ENCODE assay signal across 22 mouse cellular contexts in the genomic region with DNA sequence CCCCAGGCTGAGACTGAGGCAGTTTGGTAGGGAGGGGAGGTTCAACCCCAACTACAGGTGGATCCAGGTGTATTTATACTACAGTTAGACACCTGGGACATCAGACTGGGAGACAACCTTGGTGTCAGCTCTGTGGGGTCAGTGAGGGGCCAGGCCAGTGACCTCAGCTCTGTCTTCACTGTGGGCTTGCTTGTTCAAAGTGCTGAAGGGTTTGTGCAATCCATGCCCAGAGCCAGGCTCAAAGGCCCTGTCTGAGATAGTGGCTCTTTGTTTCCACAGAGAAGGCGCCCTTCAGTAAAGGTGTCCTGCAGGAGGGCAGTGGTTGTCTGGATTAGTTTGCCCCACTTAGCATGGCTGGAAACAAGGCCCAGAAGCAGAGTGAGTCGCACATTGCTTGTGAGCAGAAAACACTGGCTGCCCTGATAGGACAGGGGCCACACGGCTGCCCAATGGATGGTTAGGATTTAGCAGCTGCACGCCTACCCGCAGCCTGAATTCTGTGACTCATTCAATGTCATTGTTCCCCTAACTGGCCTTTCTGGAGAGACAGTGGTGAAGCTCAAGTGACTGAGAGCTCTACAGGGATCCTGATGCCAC.
A peak's percentile ranks its signal among the peaks of the same experiment; 100 is the strongest.
DNase-seq lines count a peak whose midpoint lies in the region; ATAC-seq lines count a peak whose summit lies in the region.
"Had no signal": no experiment of that assay in that cellular context is flagged by ENCODE, and none has a peak within 500 bp of the region (broad histone marks: within the 10 kb centered on the region; RNA-seq: fewer than 3 reads in every experiment).

No protein-coding gene starts in this region.

- no peaks in the 10 kb centered on the region for H3K27me3 ChIP-seq in forebrain, embryonic 10.5 days (ENCODE audit: poor library complexity, severe bottlenecking)
- H3K27me3 ChIP-seq in forebrain, embryonic 15.5 days = no peaks in the 10 kb centered on the region
- H3K27me3 ChIP-seq in embryonic facial prominence, embryonic 10.5 days (replicated peaks; ENCODE audit: low read depth, poor library complexity, severe bottlenecking) = no peaks in the 10 kb centered on the region
- H3K27me3 ChIP-seq in liver, embryonic 15.5 days = no peaks in the 10 kb centered on the region
- H3K27me3 ChIP-seq: midbrain, embryonic 13.5 days had no signal

- H3K4me3 ChIP-seq in forebrain, embryonic 10.5 days = no peak overlapping the region
- H3K4me3 ChIP-seq in forebrain, embryonic 15.5 days = no peak overlapping the region
- no peak overlapping the region for H3K4me3 ChIP-seq in embryonic facial prominence, embryonic 10.5 days
- H3K4me3 ChIP-seq in liver, embryonic 15.5 days (replicated peaks) = no peak overlapping the region
- H3K4me3 ChIP-seq: embryonic facial prominence, embryonic 15.5 days; heart, embryonic 12.5 days; limb, embryonic 10.5 days; midbrain, embryonic 13.5 days had no signal

- H3K36me3 ChIP-seq in forebrain, embryonic 10.5 days (replicated peaks) = no peaks in the 10 kb centered on the region
- no peaks in the 10 kb centered on the region for H3K36me3 ChIP-seq in forebrain, embryonic 15.5 days
- no peaks in the 10 kb centered on the region for H3K36me3 ChIP-seq in embryonic facial prominence, embryonic 10.5 days (replicated peaks)
- no peaks in the 10 kb centered on the region for H3K36me3 ChIP-seq in liver, embryonic 15.5 days (replicated peaks)
- H3K36me3 ChIP-seq: embryonic facial prominence, embryonic 15.5 days; heart, embryonic 12.5 days; limb, embryonic 10.5 days; midbrain, embryonic 13.5 days had no signal

- H3K4me2 ChIP-seq in forebrain, embryonic 15.5 days (replicated peaks) = no peak overlapping the region
- H3K4me2 ChIP-seq in liver, embryonic 15.5 days = no peak overlapping the region
- H3K4me2 ChIP-seq: embryonic facial prominence, embryonic 15.5 days; heart, embryonic 12.5 days; midbrain, embryonic 13.5 days had no signal

- no peaks in the 10 kb centered on the region for H3K9me3 ChIP-seq in forebrain, embryonic 10.5 days
- no peaks in the 10 kb centered on the region for H3K9me3 ChIP-seq in forebrain, embryonic 15.5 days
- no peaks in the 10 kb centered on the region for H3K9me3 ChIP-seq in embryonic facial prominence, embryonic 10.5 days
- H3K9me3 ChIP-seq in liver, embryonic 15.5 days (replicated peaks) = no peaks in the 10 kb centered on the region
- H3K9me3 ChIP-seq: embryonic facial prominence, embryonic 15.5 days; heart, embryonic 12.5 days; limb, embryonic 10.5 days; midbrain, embryonic 13.5 days had no signal

- no peak for ATAC-seq in forebrain, embryonic 15.5 days (replicated peaks)
- ATAC-seq in liver, embryonic 15.5 days (ENCODE audit: insufficient read depth) = peak; percentile 56
- ATAC-seq: activated CD4-positive, CD25-positive, alpha-beta regulatory T cell, adult 4 months; forebrain, postnatal 0 days; hindbrain, postnatal 0 days; midbrain, embryonic 13.5 days had no signal

- H3K9ac ChIP-seq in forebrain, embryonic 15.5 days (replicated peaks) = no peak overlapping the region
- H3K9ac ChIP-seq in liver, embryonic 15.5 days = no peak overlapping the region
- H3K9ac ChIP-seq: embryonic facial prominence, embryonic 15.5 days; forebrain, postnatal 0 days; heart, embryonic 12.5 days; midbrain, embryonic 13.5 days had no signal

- DNase-seq in forebrain, embryonic 10.5 days (ENCODE audit: extremely low spot score, low spot score) = no peak
- no peak for DNase-seq in embryonic facial prominence, embryonic 10.5 days (ENCODE audit: low spot score)
- DNase-seq in liver = peak; percentile 11
- no peak for DNase-seq in B cell, adult 2 months
- DNase-seq in spleen, adult 12 weeks (ENCODE audit: low spot score) = no peak
- DNase-seq: cerebellum, adult 2 months; forebrain, postnatal 0 days; gastrocnemius, postnatal 25 days; heart, adult 18-20 months; heart, postnatal 10 days; kidney, adult 18-20 months; lung, adult 18-20 months; thymus, adult 2 months; thymus, postnatal 4 days had no signal

- 75% methylated on average over 5 of the region's 5 CpGs for WGBS in forebrain, embryonic 10.5 days
- 75% methylated on average over 5 of the region's 5 CpGs for WGBS in forebrain, embryonic 15.5 days
- 78% methylated on average over 5 of the region's 5 CpGs for WGBS in embryonic facial prominence, embryonic 10.5 days
- 56% methylated on average over 5 of the region's 5 CpGs for WGBS in liver, embryonic 15.5 days (ENCODE audit: insufficient replicate concordance)

- H3K27ac ChIP-seq in forebrain, embryonic 10.5 days = peak overlapping the region; percentile 36; the same call in 1 of the 2 replicates
- no peak overlapping the region for H3K27ac ChIP-seq in forebrain, embryonic 15.5 days (replicated peaks)
- H3K27ac ChIP-seq in embryonic facial prominence, embryonic 10.5 days (replicated peaks) = peak overlapping the region; percentile 40; the same call in 1 of the 2 replicates
- H3K27ac ChIP-seq in liver, embryonic 15.5 days (replicated peaks) = no peak overlapping the region
- H3K27ac ChIP-seq: embryonic facial prominence, embryonic 15.5 days; hindbrain, postnatal 0 days; limb, embryonic 10.5 days; midbrain, embryonic 13.5 days had no signal

- H3K4me1 ChIP-seq in forebrain, embryonic 10.5 days = peaks cover 38% of the 10 kb centered on the region
- H3K4me1 ChIP-seq in forebrain, embryonic 15.5 days = no peaks in the 10 kb centered on the region; the same call in 1 of the 2 replicates
- peaks cover 19% of the 10 kb centered on the region for H3K4me1 ChIP-seq in embryonic facial prominence, embryonic 10.5 days
- H3K4me1 ChIP-seq in liver, embryonic 15.5 days (replicated peaks) = no peaks in the 10 kb centered on the region
- H3K4me1 ChIP-seq: heart, embryonic 12.5 days had no signal

Comparison
In these comparisons a context has a peak if more than half of its experiments do, and no peak if none do; other contexts are left out.
1. H3K27ac ChIP-seq: peak in forebrain, embryonic 10.5 days (single experiment) and embryonic facial prominence, embryonic 10.5 days (single experiment); none in forebrain, embryonic 15.5 days (single experiment) and liver, embryonic 15.5 days (single experiment).